Mouse (Mus musculus) testis, adult 2 months (tissue): ENCODE measurements at regions not wholly inside any gene's neighbourhood (a gene's known extent, or its start where the extent isn't known, plus 50 kb on each side); places are given as distances from the start of the nearest gene placed in this dataset.

Source experiments
- H3K27ac ChIP-seq: fragments of 200-500 bp; 2 replicates; pipeline ENCODE4 v1.5.1; 2012; ENCODE audit warnings: low read depth, low read length; ENCODE audit not compliant: control insufficient read depth, insufficient read depth
- H3K27me3 ChIP-seq: fragments of 200-500 bp; 2 replicates; pipeline ENCODE4 v1.6.1; 2012; ENCODE audit warnings: mild to moderate bottlenecking, low read length, moderate library complexity; ENCODE audit not compliant: control insufficient read depth, insufficient read depth
- H3K36me3 ChIP-seq: fragments of 200-500 bp; 2 replicates; pipeline ENCODE4 v1.6.1; 2012; ENCODE audit warnings: mild to moderate bottlenecking, low read length; ENCODE audit not compliant: control insufficient read depth, insufficient read depth
- H3K4me1 ChIP-seq: fragments of 200-500 bp; 2 replicates; pipeline ENCODE4 v1.6.1; 2012; ENCODE audit warnings: low read length; ENCODE audit not compliant: control insufficient read depth, insufficient read depth
- H3K4me3 ChIP-seq: fragments of 200-500 bp; 2 replicates; pipeline ENCODE4 v1.5.1; 2012; ENCODE audit warnings: low read depth, mild to moderate bottlenecking, low read length, moderate library complexity, mixed read lengths; ENCODE audit not compliant: control insufficient read depth
- CTCF ChIP-seq: fragments of 200-500 bp; IDR thresholded peaks from 2 replicates; pipeline ENCODE4 v1.5.1; 2012; ENCODE audit warnings: low read depth, mild to moderate bottlenecking, inconsistent platforms, low read length, moderate library complexity; ENCODE audit not compliant: control insufficient read depth, insufficient read depth, insufficient replicate concordance
- POLR2A ChIP-seq: fragments of 200-500 bp; IDR thresholded peaks from 2 replicates; pipeline ENCODE4 v1.6.1; 2012; ENCODE audit warnings: low read depth, mild to moderate bottlenecking, inconsistent platforms, low read length, moderate library complexity; ENCODE audit not compliant: control insufficient read depth

GRCm38 (mm10) chr15:31882331-31882730, 280.7 kb downstream of the Fam173b start:
- no peak overlapping the region for H3K4me3 ChIP-seq
- H3K36me3 ChIP-seq = no peaks in the 10 kb centered on the region
- TF ChIP-seq POLR2A (no peak), CTCF (no peak)
- H3K27ac ChIP-seq = no peak overlapping the region
- H3K27me3 ChIP-seq = no peaks in the 10 kb centered on the region
- peaks cover 12% of the 10 kb centered on the region for H3K4me1 ChIP-seq

GRCm38 (mm10) chr15:31883516-31883915, 281.9 kb downstream of the Fam173b start:
- Histone ChIP-seq H3K27ac (no peak overlapping the region), H3K36me3 (no peaks in the 10 kb centered on the region), H3K4me1 (peaks cover 12% of the 10 kb centered on the region), H3K27me3 (no peaks in the 10 kb centered on the region), H3K4me3 (no peak overlapping the region)
- TF ChIP-seq POLR2A = no peak
- TF ChIP-seq CTCF = no peak

- Histone ChIP-seq H3K27me3 (no peaks in the 10 kb centered on the region), H3K36me3 (no peaks in the 10 kb centered on the region), H3K4me1 (no peaks in the 10 kb centered on the region), H3K4me3 (no peak overlapping the region), H3K27ac (no peak overlapping the region)
- no peak for TF ChIP-seq POLR2A
Measured at GRCm38 (mm10) chr15:31898904-31899650, 278.0 kb upstream of the Tas2r119 start.

GRCm38 (mm10) chr15:31900325-31900724, 276.8 kb upstream of the Tas2r119 start:
- Histone ChIP-seq H3K36me3 (no peaks in the 10 kb centered on the region), H3K27me3 (no peaks in the 10 kb centered on the region), H3K4me1 (no peaks in the 10 kb centered on the region), H3K27ac (no peak overlapping the region), H3K4me3 (no peak overlapping the region)
- TF ChIP-seq CTCF (no peak), POLR2A (no peak)

GRCm38 (mm10) chr15:31908432-31908831, 268.7 kb upstream of the Tas2r119 start:
- H3K4me3 ChIP-seq = no peak overlapping the region
- H3K36me3 ChIP-seq = no peaks in the 10 kb centered on the region
- TF ChIP-seq CTCF (no peak), POLR2A (no peak)
- no peaks in the 10 kb centered on the region for H3K4me1 ChIP-seq
- no peak overlapping the region for H3K27ac ChIP-seq
- H3K27me3 ChIP-seq = no peaks in the 10 kb centered on the region

GRCm38 (mm10) chr15:31911978-31912377, 265.1 kb upstream of the Tas2r119 start:
- H3K27ac ChIP-seq = no peak overlapping the region
- no peaks in the 10 kb centered on the region for H3K4me1 ChIP-seq
- no peaks in the 10 kb centered on the region for H3K27me3 ChIP-seq
- no peaks in the 10 kb centered on the region for H3K36me3 ChIP-seq
- TF ChIP-seq POLR2A (no peak), CTCF (no peak)
- no peak overlapping the region for H3K4me3 ChIP-seq

GRCm38 (mm10) chr15:31921485-31921884, 255.6 kb upstream of the Tas2r119 start:
- H3K4me3 ChIP-seq = no peak overlapping the region
- TF ChIP-seq CTCF (no peak), POLR2A (no peak)
- H3K27me3 ChIP-seq = no peaks in the 10 kb centered on the region
- H3K27ac ChIP-seq = no peak overlapping the region
- no peaks in the 10 kb centered on the region for H3K4me1 ChIP-seq
- H3K36me3 ChIP-seq = no peaks in the 10 kb centered on the region

GRCm38 (mm10) chr15:31960301-31960700, 216.8 kb upstream of the Tas2r119 start:
- Histone ChIP-seq H3K4me3 (no peak overlapping the region), H3K27me3 (no peaks in the 10 kb centered on the region), H3K4me1 (no peaks in the 10 kb centered on the region), H3K27ac (no peak overlapping the region), H3K36me3 (no peaks in the 10 kb centered on the region)
- TF ChIP-seq CTCF (no peak), POLR2A (no peak)
